Mouse (Mus musculus): Measurements from ENCODE around the gene Fam208b. TPM values are rescaled to one million over a fixed set of nuclear protein-coding genes. Genes with fewer than 3 reads are reported as not detected.
"Not testable (repeated sequence)": the region's sequence is repeated elsewhere in the genome, so short reads cannot be mapped to it uniquely, and the experiment has no call there.

Fam208b gene
- total RNA-seq, 2 experiments from 2014 or later = 28.7 to 31.4 TPM

DNA sequence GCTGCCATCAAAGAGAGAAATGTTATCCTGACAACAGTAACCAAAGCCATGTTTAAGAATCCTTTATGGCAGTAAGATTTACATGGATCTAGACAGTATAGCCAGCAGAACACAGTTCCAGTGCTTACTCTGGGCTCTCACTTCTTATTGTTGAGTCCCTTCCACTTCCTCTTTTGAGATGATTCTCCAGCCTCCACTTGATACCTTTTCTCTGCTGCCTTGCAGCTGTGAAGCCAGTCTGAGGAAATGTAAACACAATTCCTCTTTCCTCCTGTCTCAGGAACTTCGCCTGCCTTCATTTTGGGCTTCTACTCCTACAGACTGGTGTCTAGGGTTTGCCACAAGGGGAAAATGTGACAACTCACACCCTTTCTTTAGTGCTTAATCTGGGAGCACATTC, 90.9 kb downstream of the Fam208b start:
- not testable (repeated sequence) for DNase-seq (ENCODE audit: low spot score in 2 of 2)

DNA sequence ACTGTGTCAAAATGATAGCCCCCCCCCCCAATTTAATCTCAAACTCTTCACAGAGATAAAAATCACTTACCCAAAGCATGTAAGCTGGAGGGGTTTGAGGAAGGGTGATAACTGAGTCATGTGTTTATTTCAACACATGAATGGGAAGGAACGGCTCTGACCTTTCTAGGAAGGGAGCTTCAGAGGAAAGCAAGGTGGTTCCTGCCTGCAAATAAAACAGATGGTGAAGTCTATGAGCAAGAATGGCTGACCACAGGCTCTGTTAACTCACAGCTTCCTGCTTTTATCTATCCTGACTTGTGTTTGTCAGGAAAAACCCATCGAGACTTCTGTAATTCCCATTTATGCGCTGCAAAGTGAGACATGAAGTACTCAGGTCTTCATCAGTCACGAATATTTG, 91.6 kb downstream of the Fam208b start:
- not testable (repeated sequence) for DNase-seq (ENCODE audit: low spot score in 2 of 2)

Other genes with a start within 250 kb of the Fam208b start
- gene Gdi2, start 73.0 kb downstream of the Fam208b start, total RNA-seq (2021) = 100 to 1,000 TPM; 369 to 394 TPM
- 10 to 100 TPM; 14.6 to 16.9 TPM for gene Asb13, start 22.9 kb upstream of the Fam208b start, total RNA-seq (2021)
- not detected for gene Calml3, start 193.2 kb upstream of the Fam208b start, total RNA-seq (2021)
- not detected for gene Calm4, start 226.6 kb upstream of the Fam208b start, total RNA-seq (2021)
- not detected for gene Calm5, start 243.1 kb upstream of the Fam208b start, total RNA-seq (2021)